Mouse (Mus musculus): Measurements from ENCODE around the gene Ryr1. TPM values are rescaled to one million over a fixed set of nuclear protein-coding genes. Genes with fewer than 3 reads are reported as not detected.

The Ryr1 gene
- polyA plus RNA-seq, 1 experiment, result 0.05 TPM

DNA sequence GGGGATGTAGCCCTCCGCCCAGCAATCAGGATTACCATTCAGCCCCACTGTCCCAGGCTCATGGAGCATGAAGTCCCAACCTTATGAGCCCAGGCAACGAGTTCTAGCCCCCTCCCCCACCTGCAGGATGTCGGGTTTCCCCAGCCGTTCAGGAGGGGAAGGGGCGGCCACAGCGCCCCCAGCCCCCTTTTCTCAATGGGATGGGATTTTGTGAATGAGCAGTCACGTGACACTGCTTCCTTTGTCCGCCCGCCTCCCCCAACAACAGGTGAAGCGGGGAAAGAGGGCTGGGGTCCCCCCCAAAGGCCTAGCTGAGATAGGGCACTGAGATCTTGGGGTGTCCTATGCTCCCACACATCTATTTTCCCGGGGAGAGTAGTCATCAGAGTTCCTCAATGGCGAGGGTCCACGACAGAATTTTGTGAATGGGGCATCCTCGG is 43.8 kb upstream of the Ryr1 start:
- no peak for TF ChIP-seq CTCF (IDR thresholded peaks at IDR 0.05; ENCODE audit: extremely low read depth, insufficient read length, insufficient replicate concordance, low read depth, low read length)
- no peak for TF ChIP-seq POLR2A (IDR thresholded peaks at IDR 0.05; ENCODE audit: low read depth, low read length)
- WGBS, result 7% methylated on average over 14 of the region's 14 CpGs
- peaks cover 20% of the 10 kb centered on the region for H3K4me1 ChIP-seq (ENCODE audit: control insufficient read depth, insufficient read depth, insufficient read length, low read length)

DNA sequence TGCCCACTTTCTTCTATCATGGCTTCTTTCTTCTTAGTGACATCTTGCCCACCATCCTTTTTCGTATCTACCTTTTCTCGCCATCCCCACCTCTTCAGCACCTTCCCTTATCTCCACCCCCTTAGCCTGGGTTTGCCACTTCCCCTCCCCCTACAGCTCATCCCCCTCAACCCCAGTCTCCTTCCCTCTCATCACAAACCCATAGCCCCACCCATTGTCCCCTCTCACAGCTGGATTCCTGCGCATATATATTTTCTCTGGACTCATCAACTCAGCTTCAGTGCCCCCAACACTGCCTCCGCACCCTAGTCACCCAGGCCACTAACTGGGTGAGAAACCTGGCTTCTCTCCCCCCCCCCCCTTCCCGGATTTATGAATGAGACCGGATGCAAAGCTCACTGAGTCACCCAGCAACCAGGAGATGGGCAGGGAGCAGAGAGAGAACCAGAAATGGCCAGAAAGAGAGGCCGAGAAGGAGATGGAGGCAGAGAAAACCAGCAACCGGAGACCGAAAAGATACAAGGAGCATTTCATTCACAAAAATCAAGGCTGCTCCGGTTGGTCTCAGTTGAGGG is 43.2 kb upstream of the Ryr1 start:
- peaks cover 34% of the 10 kb centered on the region for H3K27me3 ChIP-seq (ENCODE audit: control insufficient read depth, insufficient read depth, low read length)
- 28% methylated on average over 10 of the region's 10 CpGs for WGBS
- H3K36me3 ChIP-seq (ENCODE audit: control insufficient read depth, insufficient read depth, low read length), result peaks cover 2% of the 10 kb centered on the region
- TF ChIP-seq CTCF (IDR thresholded peaks at IDR 0.05; ENCODE audit: extremely low read depth, insufficient read length, insufficient replicate concordance, low read depth, low read length) (no peak), POLR2A (IDR thresholded peaks at IDR 0.05; ENCODE audit: low read depth, low read length) (no peak)
- no peak overlapping the region for H3K4me3 ChIP-seq (ENCODE audit: low read depth, low read length)
- peaks cover 20% of the 10 kb centered on the region for H3K4me1 ChIP-seq (ENCODE audit: control insufficient read depth, insufficient read depth, insufficient read length, low read length)
- no peak overlapping the region for H3K27ac ChIP-seq (ENCODE audit: insufficient read depth, low read depth, low read length)

More for the DNA sequence above, 43.8 kb upstream of the Ryr1 start:
- no peak overlapping the region for H3K27ac ChIP-seq (ENCODE audit: insufficient read depth, low read depth, low read length)
- H3K27me3 ChIP-seq (ENCODE audit: control insufficient read depth, insufficient read depth, low read length), result peaks cover 34% of the 10 kb centered on the region
- peak overlapping the region; percentile 81 for H3K4me3 ChIP-seq (ENCODE audit: low read depth, low read length)
- peaks cover 5% of the 10 kb centered on the region for H3K36me3 ChIP-seq (ENCODE audit: control insufficient read depth, insufficient read depth, low read length)

DNA sequence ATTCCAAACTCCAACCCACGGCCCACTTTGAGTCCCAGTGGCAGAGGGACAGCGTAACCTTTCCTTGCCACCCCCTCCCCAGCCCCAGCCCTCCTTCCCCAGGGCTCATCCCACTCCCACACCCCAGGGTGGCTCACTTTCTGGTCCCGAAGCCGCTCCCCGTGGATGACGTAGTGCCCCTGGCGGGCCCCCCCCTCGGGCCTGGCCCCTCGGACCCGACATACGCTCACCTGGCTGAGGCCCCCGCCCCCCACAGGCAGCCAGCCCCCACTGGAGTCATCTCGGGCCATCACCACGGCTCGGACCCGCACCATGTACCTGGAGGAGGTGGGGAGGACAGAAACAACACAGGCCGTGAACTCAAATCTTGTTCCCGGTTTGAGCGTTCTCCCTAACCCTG is 42.7 kb upstream of the Ryr1 start:
- WGBS, result 47% methylated on average over 19 of the region's 19 CpGs
- peaks cover 34% of the 10 kb centered on the region for H3K27me3 ChIP-seq (ENCODE audit: control insufficient read depth, insufficient read depth, low read length)
- no peaks in the 10 kb centered on the region for H3K36me3 ChIP-seq (ENCODE audit: control insufficient read depth, insufficient read depth, low read length)
- H3K27ac ChIP-seq (ENCODE audit: insufficient read depth, low read depth, low read length), result no peak overlapping the region
- no peak for TF ChIP-seq POLR2A (IDR thresholded peaks at IDR 0.05; ENCODE audit: low read depth, low read length)
- no peak for TF ChIP-seq CTCF (IDR thresholded peaks at IDR 0.05; ENCODE audit: extremely low read depth, insufficient read length, insufficient replicate concordance, low read depth, low read length)
- H3K4me3 ChIP-seq (ENCODE audit: low read depth, low read length), result no peak overlapping the region
- peaks cover 24% of the 10 kb centered on the region for H3K4me1 ChIP-seq (ENCODE audit: control insufficient read depth, insufficient read depth, insufficient read length, low read length)

DNA sequence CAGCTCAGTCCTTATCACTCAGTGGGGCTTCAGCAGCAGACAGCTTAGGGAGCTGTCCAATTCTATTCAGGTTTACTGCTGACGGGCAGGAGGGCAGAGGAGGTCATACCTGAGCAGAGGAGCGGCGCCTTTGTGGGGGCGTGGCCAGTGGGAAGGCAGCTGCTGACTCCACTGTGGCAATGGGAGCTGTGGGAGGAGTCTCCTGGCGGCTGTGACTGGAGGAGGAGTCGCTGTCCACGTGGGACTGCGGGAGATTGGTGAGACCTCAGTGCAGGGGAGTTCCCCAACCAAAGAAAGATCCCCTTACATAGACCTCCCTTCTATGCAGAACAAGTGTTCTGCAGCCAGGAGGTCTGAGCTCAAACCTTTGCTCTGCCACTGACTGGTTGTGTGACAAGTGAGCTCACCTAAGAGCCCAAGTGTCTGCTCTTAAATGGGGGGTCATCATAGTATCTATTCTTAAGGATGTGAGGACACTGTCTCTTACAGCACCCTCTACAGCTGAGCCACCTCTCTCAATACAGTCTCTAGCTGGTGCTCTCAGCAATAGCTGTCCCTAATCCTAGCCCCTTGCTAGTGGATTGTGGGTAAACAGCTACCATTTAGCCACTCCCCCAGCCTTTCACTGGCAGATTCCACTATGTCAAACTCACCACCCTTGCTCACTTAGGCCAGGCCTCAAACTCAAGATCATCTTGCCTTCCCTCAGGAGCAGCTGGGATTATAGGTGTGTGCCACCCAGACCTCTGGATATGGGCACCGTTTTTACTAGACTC is 38.0 kb upstream of the Ryr1 start:
- WGBS, result 14% methylated on average over 9 of the region's 9 CpGs
- no peak for TF ChIP-seq POLR2A (IDR thresholded peaks at IDR 0.05; ENCODE audit: low read depth, low read length)
- no peak for TF ChIP-seq CTCF (IDR thresholded peaks at IDR 0.05; ENCODE audit: extremely low read depth, insufficient read length, insufficient replicate concordance, low read depth, low read length)
- Histone ChIP-seq H3K4me1 (ENCODE audit: control insufficient read depth, insufficient read depth, insufficient read length, low read length) (peaks cover 7% of the 10 kb centered on the region), H3K36me3 (ENCODE audit: control insufficient read depth, insufficient read depth, low read length) (no peaks in the 10 kb centered on the region), H3K27ac (ENCODE audit: insufficient read depth, low read depth, low read length) (no peak overlapping the region), H3K27me3 (ENCODE audit: control insufficient read depth, insufficient read depth, low read length) (0 out of 2 replicates have a peak, but pooled peaks cover under 1% of the 10 kb centered on the region), H3K4me3 (ENCODE audit: low read depth, low read length) (no peak overlapping the region)

DNA sequence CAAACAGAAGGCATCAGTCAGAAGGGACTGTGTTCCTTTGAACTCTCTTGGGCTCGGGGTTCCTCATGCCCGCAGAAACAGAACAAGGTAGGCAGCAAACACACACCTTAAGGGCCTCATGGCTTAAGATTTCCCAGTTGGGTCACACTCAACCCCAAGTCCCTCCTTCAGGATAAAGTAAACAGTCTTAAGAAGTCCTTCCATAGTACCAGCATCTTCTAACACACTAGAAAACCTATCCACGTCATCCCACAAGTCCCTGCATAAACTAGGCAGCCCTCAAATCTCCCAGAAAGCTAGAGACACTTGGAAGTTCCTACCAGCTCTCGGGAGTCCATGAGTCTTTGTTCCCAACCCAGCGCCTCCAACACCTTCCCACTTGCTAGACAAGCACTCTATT is 37.3 kb upstream of the Ryr1 start:
- TF ChIP-seq POLR2A (IDR thresholded peaks at IDR 0.05; ENCODE audit: low read depth, low read length) (no peak), CTCF (IDR thresholded peaks at IDR 0.05; ENCODE audit: extremely low read depth, insufficient read length, insufficient replicate concordance, low read depth, low read length) (no peak)
- Histone ChIP-seq H3K4me1 (ENCODE audit: control insufficient read depth, insufficient read depth, insufficient read length, low read length) (peaks cover 7% of the 10 kb centered on the region), H3K27ac (ENCODE audit: insufficient read depth, low read depth, low read length) (no peak overlapping the region), H3K36me3 (ENCODE audit: control insufficient read depth, insufficient read depth, low read length) (no peaks in the 10 kb centered on the region), H3K27me3 (ENCODE audit: control insufficient read depth, insufficient read depth, low read length) (no peaks in the 10 kb centered on the region), H3K4me3 (ENCODE audit: low read depth, low read length) (no peak overlapping the region)
- WGBS, result 51% methylated on average over 5 of the region's 5 CpGs

DNA sequence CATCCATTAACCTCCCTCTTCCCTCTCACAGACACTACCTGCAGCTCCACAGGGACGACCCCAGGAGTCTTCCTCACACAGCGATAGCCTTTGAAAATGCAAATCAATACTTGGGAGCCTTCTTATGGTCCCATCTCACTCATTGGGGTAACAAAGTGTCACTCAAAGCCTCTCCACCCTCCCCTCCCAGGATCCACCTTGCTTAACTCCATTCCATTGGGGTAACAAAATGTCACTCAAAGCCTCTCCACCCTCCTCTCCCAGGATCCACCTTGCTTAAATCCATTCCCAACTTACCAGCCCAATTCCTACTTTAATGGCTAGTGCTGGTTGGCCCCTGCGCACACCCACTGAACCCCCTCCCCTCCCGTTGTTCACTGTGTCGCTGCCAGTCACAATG is 33.3 kb upstream of the Ryr1 start:
- Histone ChIP-seq H3K27ac (ENCODE audit: insufficient read depth, low read depth, low read length) (no peak overlapping the region), H3K36me3 (ENCODE audit: control insufficient read depth, insufficient read depth, low read length) (peaks cover 13% of the 10 kb centered on the region), H3K27me3 (ENCODE audit: control insufficient read depth, insufficient read depth, low read length) (no peaks in the 10 kb centered on the region), H3K4me3 (ENCODE audit: low read depth, low read length) (no peak overlapping the region), H3K4me1 (ENCODE audit: control insufficient read depth, insufficient read depth, insufficient read length, low read length) (peaks cover 13% of the 10 kb centered on the region)
- TF ChIP-seq POLR2A (IDR thresholded peaks at IDR 0.05; ENCODE audit: low read depth, low read length), result no peak
- TF ChIP-seq CTCF (IDR thresholded peaks at IDR 0.05; ENCODE audit: extremely low read depth, insufficient read length, insufficient replicate concordance, low read depth, low read length), result no peak
- WGBS, result 57% methylated on average over 5 of the region's 5 CpGs
